Mouse (Mus musculus) liver, adult 2 months (tissue): Measurements from ENCODE around the gene Pdxdc1. TPM values are rescaled to one million over a fixed set of nuclear protein-coding genes. Genes with fewer than 3 reads are reported as not detected.

ENCODE experiments used
- DNase-seq: peaks from one replicate; pipeline ENCODE4 v3.0.0-alpha.2; 2011; ENCODE audit warnings: low read depth, low spot score; ENCODE audit errors: extremely low read depth
- H3K27ac ChIP-seq: fragments of 200-500 bp; replicated peaks from 2 replicates; pipeline ENCODE4 v1.5.1; 2012; ENCODE audit warnings: low read depth, mild to moderate bottlenecking, control low read depth, inconsistent platforms, low read length; ENCODE audit not compliant: insufficient read depth
- H3K27me3 ChIP-seq: fragments of 200-500 bp; 2 replicates; pipeline ENCODE4 v1.6.1; 2012; ENCODE audit warnings: mild to moderate bottlenecking, moderate library complexity, low read length, inconsistent platforms; ENCODE audit not compliant: control insufficient read depth, insufficient read depth
- H3K36me3 ChIP-seq: fragments of 200-500 bp; 2 replicates; pipeline ENCODE4 v1.6.1; 2012; ENCODE audit warnings: low read length, inconsistent platforms; ENCODE audit not compliant: control insufficient read depth, insufficient read depth
- H3K4me1 ChIP-seq: fragments of 200-500 bp; 2 replicates; pipeline ENCODE4 v1.6.1; 2011; ENCODE audit warnings: low read length; ENCODE audit not compliant: control insufficient read depth, insufficient read depth
- H3K4me3 ChIP-seq: fragments of 200-500 bp; 2 replicates; pipeline ENCODE4 v1.5.1; 2011; ENCODE audit warnings: low read depth, mild to moderate bottlenecking, control low read depth, low read length, moderate library complexity; ENCODE audit not compliant: insufficient read depth
- H3K79me2 ChIP-seq: fragments of 200-500 bp; 2 replicates; pipeline ENCODE4 v1.6.1; 2012; ENCODE audit warnings: inconsistent platforms, mild to moderate bottlenecking, low read length, moderate library complexity; ENCODE audit not compliant: control insufficient read depth, insufficient read depth
- H3K9ac ChIP-seq: fragments of 200-500 bp; 2 replicates; pipeline ENCODE4 v1.6.1; 2012; ENCODE audit warnings: low read depth, mild to moderate bottlenecking, control low read depth, inconsistent platforms, low read length
- CTCF ChIP-seq: fragments of 200-500 bp; IDR thresholded peaks from 2 replicates; pipeline ENCODE4 v1.5.1; 2011; ENCODE audit warnings: low read depth, low read length, control low read depth
- POLR2A ChIP-seq: fragments of 200-500 bp; IDR thresholded peaks from 2 replicates; pipeline ENCODE4 v1.6.1; 2011; ENCODE audit warnings: low read length, control low read depth; ENCODE audit not compliant: insufficient read depth; ENCODE audit errors: extremely low read depth
- WGBS: fragments of 180-500 bp; shearing (Covaris S2); methylation state at CpG from one replicate; pipeline ENCODE4 v1.1.7; 2018; 5-methylcytosine and 5-hydroxymethylcytosine counted together
- polyA plus RNA-seq: library from polyadenylated mRNA; depleted of rRNA; stranded (reverse); fragments of >200 nt; gene quantifications from 2 replicates; pipeline ENCODE4 v1.2.3, GENCODE M21; 2012
- total RNA-seq: library from RNA; depleted of rRNA; stranded (reverse); fragments of >200 nt; gene quantifications from 2 replicates; pipeline ENCODE4 v1.2.3, GENCODE M21; 2014

Pdxdc1 gene
- total and polyA plus RNA-seq, 2 experiments: 45.5 to 112 TPM

DNA sequence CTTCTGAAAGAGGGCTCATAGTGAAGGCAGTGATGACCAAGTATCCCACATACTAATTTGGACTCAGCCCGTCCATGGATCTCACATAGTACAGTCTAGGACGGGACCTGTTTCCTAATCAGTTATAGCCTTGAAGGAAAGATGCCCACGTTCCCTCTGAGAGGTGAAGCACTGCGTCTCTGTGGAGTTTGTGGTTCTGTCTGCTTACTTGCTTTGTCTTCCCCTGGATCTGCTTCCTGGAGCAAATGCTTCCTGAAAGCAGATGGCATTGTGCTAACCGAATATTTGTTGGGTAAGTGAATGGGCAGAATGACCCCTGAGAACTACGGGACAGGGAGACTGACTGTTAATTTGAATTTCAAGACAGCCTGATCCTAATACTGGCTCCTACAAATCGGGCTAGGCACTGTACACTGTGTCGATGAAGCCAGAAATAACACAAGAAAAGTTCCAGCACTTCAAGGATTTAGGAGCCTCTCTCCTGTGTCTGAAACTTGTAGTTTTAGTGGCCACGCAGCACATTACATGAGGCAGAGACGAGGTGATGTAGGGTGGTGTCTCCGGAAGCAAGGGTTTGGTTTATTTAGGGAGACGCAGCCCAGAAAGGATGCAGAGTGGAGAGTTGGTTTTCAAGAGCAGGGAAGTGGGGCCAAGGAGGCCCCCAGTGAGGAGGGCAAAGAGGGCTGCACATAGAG, 83.0 kb downstream of the Pdxdc1 start:
- no peak for DNase-seq
- peak overlapping the region; percentile 73 for H3K4me3 ChIP-seq
- peaks cover 5% of the 10 kb centered on the region; the same call in 1 of the 2 replicates for H3K4me1 ChIP-seq
- no peaks in the 10 kb centered on the region for H3K27me3 ChIP-seq
- 33% methylated on average over 12 of the region's 12 CpGs for WGBS
- peak overlapping the region; percentile 73 for H3K9ac ChIP-seq
- no peaks in the 10 kb centered on the region for H3K36me3 ChIP-seq
- no peak overlapping the region for H3K27ac ChIP-seq
- no peaks in the 10 kb centered on the region; the same call in 1 of the 2 replicates for H3K79me2 ChIP-seq
- TF ChIP-seq POLR2A (no peak), CTCF (no peak)

DNA sequence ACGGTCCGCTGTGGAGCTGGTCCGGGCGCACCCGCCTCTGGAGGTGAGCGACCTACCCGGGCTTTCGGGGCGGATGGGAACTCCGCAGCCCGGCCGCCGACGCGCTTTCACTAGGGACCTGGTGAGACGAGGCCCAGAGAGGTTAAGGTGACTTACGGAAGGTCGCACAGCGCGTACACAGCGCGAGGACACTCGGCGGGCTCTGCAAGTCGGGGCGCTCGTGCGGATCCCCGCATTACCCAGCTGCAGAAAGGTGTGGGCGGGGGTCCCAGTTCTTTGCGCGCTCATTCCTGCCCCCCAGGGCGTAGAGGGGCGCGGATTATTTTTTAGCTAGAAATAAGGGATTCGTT, 83.6 kb downstream of the Pdxdc1 start:
- Histone ChIP-seq H3K36me3 (peaks cover 3% of the 10 kb centered on the region; the same call in 1 of the 2 replicates), H3K27ac (peak overlapping the region; percentile 14; the same call in 1 of the 2 replicates), H3K27me3 (no peaks in the 10 kb centered on the region), H3K79me2 (no peaks in the 10 kb centered on the region; the same call in 1 of the 2 replicates), H3K4me1 (peaks cover 5% of the 10 kb centered on the region; the same call in 1 of the 2 replicates), H3K9ac (peak overlapping the region; percentile 73), H3K4me3 (peak overlapping the region; percentile 73)
- TF ChIP-seq POLR2A (no peak), CTCF (no peak)
- WGBS: under 1% methylated on average over 36 of the region's 36 CpGs
- DNase-seq: no peak

DNA sequence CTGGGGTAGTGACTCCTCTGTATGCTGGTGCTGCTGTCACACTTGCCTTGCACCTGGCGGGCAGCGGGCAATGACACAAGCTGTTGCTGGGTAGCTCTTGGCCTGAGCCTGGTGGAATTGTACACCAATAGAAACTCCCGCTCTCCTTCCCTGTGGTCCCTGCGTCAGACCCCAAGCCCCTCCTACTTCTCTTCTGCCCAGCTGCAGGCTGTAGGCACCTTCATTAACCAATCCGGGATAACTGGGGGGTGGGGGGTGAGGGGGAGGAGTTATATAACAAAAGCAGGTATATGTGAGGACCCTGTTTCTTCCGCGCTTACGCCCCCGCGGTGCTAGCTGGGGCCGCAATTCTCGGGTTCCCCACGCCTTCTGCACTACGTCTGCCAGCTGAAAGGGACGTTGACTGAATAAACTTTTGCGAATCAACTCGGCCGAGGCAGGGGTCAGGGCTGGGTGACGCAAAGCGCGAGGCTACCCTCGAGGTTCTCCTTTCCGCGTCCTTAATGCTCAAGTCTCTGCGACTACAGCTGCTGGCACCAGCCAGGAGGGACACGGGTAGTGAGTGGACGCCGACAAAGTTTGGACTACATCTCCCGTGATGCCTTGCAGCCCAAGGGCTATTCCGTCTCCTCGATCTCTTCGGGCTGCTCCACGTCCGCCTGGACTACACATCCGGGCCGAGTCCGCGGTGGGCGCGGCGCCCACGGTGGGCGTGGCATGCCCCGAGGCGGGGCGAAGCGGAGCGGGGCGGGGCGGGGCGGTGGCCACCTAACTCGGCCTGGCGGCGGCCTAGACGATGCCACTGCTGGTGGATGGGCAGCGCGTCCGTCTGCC, 84.2 kb downstream of the Pdxdc1 start, which contains the start of gene Ntan1:
Gene Ntan1 (plus strand): TSS at position 286 of the 834 bp plus-strand sequence.
- Histone ChIP-seq H3K79me2 (no peaks in the 10 kb centered on the region; the same call in 1 of the 2 replicates), H3K27me3 (no peaks in the 10 kb centered on the region), H3K4me1 (peaks cover 5% of the 10 kb centered on the region; the same call in 1 of the 2 replicates), H3K4me3 (peak within 1 kb of the TSS; percentile 73), H3K27ac (peak within 1 kb of the TSS; percentile 90), H3K36me3 (peaks cover 4% of the 10 kb centered on the region; the same call in 1 of the 2 replicates), H3K9ac (peak within 1 kb of the TSS; percentile 75)
- TF ChIP-seq CTCF (no peak), POLR2A (peak; percentile 69)
- peak; percentile 91 for DNase-seq
- under 1% methylated on average over 56 of the region's 58 CpGs for WGBS

DNA sequence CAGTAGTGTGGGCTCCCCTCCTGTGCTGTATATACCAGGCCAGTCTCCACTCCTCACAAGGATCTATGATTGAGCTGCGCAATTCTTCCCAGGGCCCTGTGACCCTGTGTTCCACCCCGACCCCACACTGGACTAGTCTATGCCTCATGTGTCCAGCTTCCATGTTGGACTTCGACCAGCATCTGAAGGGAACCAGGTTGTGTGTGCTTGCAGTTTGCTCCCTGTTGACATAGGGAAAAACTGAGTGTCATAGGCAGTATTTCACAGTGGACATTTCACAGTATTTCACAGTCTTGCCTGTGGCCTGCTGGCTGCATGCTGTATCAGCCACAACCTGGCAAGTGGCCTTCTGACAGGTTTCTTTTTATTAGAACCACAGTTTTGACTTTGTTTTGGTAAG, 89.7 kb downstream of the Pdxdc1 start:
- no peak for TF ChIP-seq POLR2A
- no peak for TF ChIP-seq CTCF
- Histone ChIP-seq H3K27ac (no peak overlapping the region), H3K79me2 (no peaks in the 10 kb centered on the region), H3K4me3 (no peak overlapping the region), H3K36me3 (peaks cover 49% of the 10 kb centered on the region), H3K4me1 (no peaks in the 10 kb centered on the region), H3K9ac (no peak overlapping the region), H3K27me3 (no peaks in the 10 kb centered on the region)
- no peak for DNase-seq
- 51% methylated on average over 3 of the region's 3 CpGs for WGBS

DNA sequence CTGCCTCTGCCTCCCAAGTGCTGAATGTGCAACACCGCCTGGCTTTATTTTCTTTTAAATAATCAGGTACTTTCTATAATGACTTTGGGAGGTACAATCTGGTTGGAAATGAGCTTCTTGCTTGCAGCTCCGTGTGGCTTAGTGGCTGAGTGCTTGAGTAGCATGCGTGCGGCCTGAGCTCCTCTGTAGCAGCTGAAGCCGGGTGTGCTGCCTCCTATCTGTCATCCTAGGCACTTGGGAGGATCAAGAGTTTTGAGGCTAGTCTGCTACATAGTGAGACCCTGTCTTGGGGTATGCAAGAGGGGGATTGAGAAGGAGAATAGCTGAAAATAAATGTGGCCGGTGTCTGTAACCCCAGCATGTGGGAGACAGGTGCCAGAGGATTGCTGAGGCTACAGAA, 90.8 kb downstream of the Pdxdc1 start:
- Histone ChIP-seq H3K36me3 (peaks cover 52% of the 10 kb centered on the region), H3K27me3 (no peaks in the 10 kb centered on the region), H3K27ac (no peak overlapping the region), H3K9ac (no peak overlapping the region), H3K4me3 (no peak overlapping the region), H3K4me1 (no peaks in the 10 kb centered on the region), H3K79me2 (no peaks in the 10 kb centered on the region)
- DNase-seq: no peak
- TF ChIP-seq CTCF: no peak
- TF ChIP-seq POLR2A: no peak
- 95% methylated on average over 6 of the region's 6 CpGs for WGBS
